Mouse (Mus musculus) hindbrain, embryonic 14.5 days (tissue): ENCODE measurements around the gene Idnk. TPM values are rescaled to one million over a fixed set of nuclear protein-coding genes. Genes with fewer than 3 reads are reported as not detected.

Experiments
- ATAC-seq: fragments of 200-750 bp; cut with Nextera tagmentation; 2 replicates; pipeline ENCODE4 v1.8.0; 2017; ENCODE audit warnings: moderate number of reproducible peaks, mild to moderate bottlenecking, moderate TSS enrichment, moderate library complexity; ENCODE audit not compliant: low FRiP score
- DNase-seq: peaks from one replicate; pipeline ENCODE4 v3.0.0-alpha.2; 2015; ENCODE audit warnings: low spot score
- H3K27ac ChIP-seq: fragments of 300-500 bp; sonication (generic); 2 replicates; pipeline ENCODE4 v1.5.1; 2014; ENCODE audit warnings: mild to moderate bottlenecking, moderate library complexity
- H3K27me3 ChIP-seq: fragments of 300-500 bp; sonication (generic); 2 replicates; pipeline ENCODE4 v1.6.1; 2014; ENCODE audit warnings: mild to moderate bottlenecking, low read length, mixed read lengths; ENCODE audit not compliant: control insufficient read depth, insufficient read depth
- H3K36me3 ChIP-seq: fragments of 300-500 bp; sonication (generic); replicated peaks from 2 replicates; pipeline ENCODE4 v1.6.1; 2014; ENCODE audit not compliant: control insufficient read depth, insufficient read depth
- H3K4me1 ChIP-seq: fragments of 300-500 bp; sonication (generic); replicated peaks from 2 replicates; pipeline ENCODE4 v1.6.1; 2014; ENCODE audit warnings: antibody characterized with exemption, low read length, mixed read lengths; ENCODE audit not compliant: control insufficient read depth, insufficient read depth
- H3K4me2 ChIP-seq: fragments of 300-500 bp; sonication (generic); replicated peaks from 2 replicates; pipeline ENCODE4 v1.6.1; 2014; ENCODE audit warnings: mild to moderate bottlenecking, moderate library complexity
- H3K4me3 ChIP-seq: fragments of 300-500 bp; sonication (generic); replicated peaks from 2 replicates; pipeline ENCODE4 v1.5.1; 2014; ENCODE audit warnings: mild to moderate bottlenecking, low read length
- H3K9ac ChIP-seq: fragments of 300-500 bp; sonication (generic); 2 replicates; pipeline ENCODE4 v1.6.1; 2014
- H3K9me3 ChIP-seq: fragments of 300-500 bp; sonication (generic); 2 replicates; pipeline ENCODE4 v1.6.1; 2016; ENCODE audit warnings: low read length; ENCODE audit not compliant: control insufficient read depth
- WGBS: fragments of 180-500 bp; shearing (Covaris S2); extraction: QIAGEN DNeasy Blood & Tissue Kit; methylation state at CpG from one replicate; pipeline ENCODE4 v1.1.7; 2014; 5-methylcytosine and 5-hydroxymethylcytosine counted together
- polyA plus RNA-seq: library from polyadenylated mRNA; unstranded; fragments of >200 nt; fragmentation: Nextera tagmentation; extraction: Ambion mirVana; gene quantifications from 2 replicates; pipeline ENCODE4 v1.2.1, GENCODE M21; 2014

Idnk gene
- polyA plus RNA-seq, 1 experiment from 2014 or later: 63.2 TPM

GRCm38 (mm10) chr13:58212530-58212929, 55.1 kb downstream of the Idnk start:
- no peak overlapping the region for H3K9ac ChIP-seq
- H3K4me1 ChIP-seq: peaks cover 23% of the 10 kb centered on the region
- H3K36me3 ChIP-seq: peaks cover 3% of the 10 kb centered on the region; the same call in 1 of the 2 replicates
- no peak for ATAC-seq
- no peaks in the 10 kb centered on the region for H3K27me3 ChIP-seq
- WGBS: 83% methylated on average over 2 of the region's 2 CpGs
- H3K9me3 ChIP-seq: no peaks in the 10 kb centered on the region
- no peak for DNase-seq
- no peak overlapping the region for H3K4me3 ChIP-seq
- H3K4me2 ChIP-seq: 0 out of 2 replicates have a peak overlapping the region, but pooled peaks have one; percentile 4
- H3K27ac ChIP-seq: no peak overlapping the region

GRCm38 (mm10) chr13:58213801-58214200, 56.4 kb downstream of the Idnk start:
- Histone ChIP-seq H3K9ac (peak overlapping the region; percentile 88), H3K4me3 (peak overlapping the region; percentile 100), H3K9me3 (no peaks in the 10 kb centered on the region), H3K4me2 (peak overlapping the region; percentile 59), H3K27ac (no peak overlapping the region), H3K4me1 (peaks cover 23% of the 10 kb centered on the region), H3K36me3 (peaks cover 3% of the 10 kb centered on the region; the same call in 1 of the 2 replicates), H3K27me3 (no peaks in the 10 kb centered on the region)
- ATAC-seq: no peak
- 73% methylated on average over 8 of the region's 8 CpGs for WGBS
- no peak for DNase-seq

Other genes starting within 250 kb of the Idnk start
- 104 and 118 TPM in 2 replicates for gene Spock1, start 249.3 kb upstream of the Idnk start, polyA plus RNA-seq
- 10.8 and 11.9 TPM in 2 replicates for gene Klhl3, start 44.1 kb upstream of the Idnk start, polyA plus RNA-seq
- gene Hnrnpa0, start 29.1 kb upstream of the Idnk start, polyA plus RNA-seq: 50.2 and 56.9 TPM in 2 replicates
- gene Ubqln1, start 58.0 kb downstream of the Idnk start, polyA plus RNA-seq: 120 and 149 TPM in 2 replicates
- gene Gkap1, start 118.0 kb downstream of the Idnk start, polyA plus RNA-seq: 25.6 and 29.9 TPM in 2 replicates
- 2.7 and 3.1 TPM in 2 replicates for gene Kif27, start 201.5 kb downstream of the Idnk start, polyA plus RNA-seq
- gene 2210016F16Rik, start 227.6 kb downstream of the Idnk start, polyA plus RNA-seq: 25.6 and 26.3 TPM in 2 replicates
- gene Rmi1, start 244.6 kb downstream of the Idnk start, polyA plus RNA-seq: 24.3 and 24.9 TPM in 2 replicates
- gene Hnrnpk, start 245.7 kb downstream of the Idnk start, polyA plus RNA-seq: 1,306 and 1,409 TPM in 2 replicates